Mouse (Mus musculus): ENCODE measurements around the gene Chd3.
A peak's percentile ranks its signal among the peaks of the same experiment; 100 is the strongest.
"Not testable (repeated sequence)": the region's sequence is repeated elsewhere in the genome, so short reads cannot be mapped to it uniquely, and the experiment has no call there.

Gene Chd3

GRCm38 (mm10) chr11:69323667-69324111 lies 45.5 kb downstream of the Chd3 start, which contains the start of the genes Cntrob and Trappc1:
TSS of gene Cntrob (minus strand) at chr11:69323775.
TSS of gene Trappc1 (plus strand) at chr11:69323980.
- peak; percentile 99 for DNase-seq (ENCODE audit: low read depth)

- DNase-seq (ENCODE audit: low read depth): peak; percentile 36
Observed at GRCm38 (mm10) chr11:69322693-69323471, 46.3 kb downstream of the Chd3 start.

GRCm38 (mm10) chr11:69322010-69322409 lies 47.2 kb downstream of the Chd3 start:
- no peak for DNase-seq (ENCODE audit: low read depth)

- DNase-seq (ENCODE audit: low read depth): no peak
Observed at GRCm38 (mm10) chr11:69321580-69321979, 47.6 kb downstream of the Chd3 start.

- DNase-seq (ENCODE audit: low read depth): not testable (repeated sequence)
Observed at GRCm38 (mm10) chr11:69318000-69318399, 51.2 kb downstream of the Chd3 start.

- no peak for DNase-seq (ENCODE audit: low read depth)
Observed at GRCm38 (mm10) chr11:69316361-69316760, 52.8 kb downstream of the Chd3 start.

- no peak for DNase-seq (ENCODE audit: low read depth)
Observed at GRCm38 (mm10) chr11:69311266-69311665, 57.9 kb downstream of the Chd3 start.

GRCm38 (mm10) chr11:69306039-69306438 lies 63.2 kb downstream of the Chd3 start:
- no peak for DNase-seq (ENCODE audit: low read depth)

GRCm38 (mm10) chr11:69305291-69305690 lies 63.9 kb downstream of the Chd3 start:
- no peak for DNase-seq (ENCODE audit: low read depth)

GRCm38 (mm10) chr11:69302817-69303216 lies 66.4 kb downstream of the Chd3 start:
- no peak for DNase-seq (ENCODE audit: low read depth)

- DNase-seq (ENCODE audit: low read depth): no peak
Observed at GRCm38 (mm10) chr11:69298231-69298630, 71.0 kb downstream of the Chd3 start.

GRCm38 (mm10) chr11:69297799-69298198 lies 71.4 kb downstream of the Chd3 start:
- DNase-seq (ENCODE audit: low read depth): no peak

GRCm38 (mm10) chr11:69295286-69295685 lies 73.9 kb downstream of the Chd3 start:
- no peak for DNase-seq (ENCODE audit: low read depth)
